Mouse (Mus musculus) heart, postnatal 0 days (tissue): ENCODE measurements around the gene Gm47996.

Source experiments
- CTCF ChIP-seq: IDR thresholded peaks from 2 replicates; pipeline ENCODE4 v1.5.1; 2016; ENCODE audit warnings: antibody characterized with exemption, control low read depth, low read depth
- EP300 ChIP-seq: IDR thresholded peaks from 2 replicates; pipeline ENCODE4 v1.6.1; 2016; ENCODE audit warnings: antibody characterized with exemption, low read depth

- TF ChIP-seq CTCF (no peak), EP300 (no peak)
These were observed 9.1 kb downstream of the Gm47996 start for GRCm38 (mm10) chr1:151219045-151219444.
